Mouse (Mus musculus): ENCODE data around the gene Mycbpap. TPM values are rescaled to one million over a fixed set of nuclear protein-coding genes. Genes with fewer than 3 reads are reported as not detected.
A peak's percentile ranks its signal among the peaks of the same experiment; 100 is the strongest.

Gene Mycbpap
- 0.19 TPM in 1 of 3 replicates, not detected in the others for total RNA-seq (2017)

GRCm38 (mm10) chr11:94521219-94521843 is at the start of gene Mycbpap:
Gene Mycbpap (minus strand): TSS chr11:94521742.
- peak; percentile 74 for ATAC-seq (replicated peaks; ENCODE audit: insufficient number of reproducible peaks, low FRiP score, low TSS enrichment, poor library complexity, severe bottlenecking)

- ATAC-seq (replicated peaks; ENCODE audit: insufficient number of reproducible peaks, low FRiP score, low TSS enrichment, poor library complexity, severe bottlenecking) = no peak
Measured at GRCm38 (mm10) chr11:94570612-94571011, 49.1 kb upstream of the Mycbpap start.

GRCm38 (mm10) chr11:94567326-94567725 is 45.8 kb upstream of the Mycbpap start:
- no peak for ATAC-seq (replicated peaks; ENCODE audit: insufficient number of reproducible peaks, low FRiP score, low TSS enrichment, poor library complexity, severe bottlenecking)

- ATAC-seq (replicated peaks; ENCODE audit: insufficient number of reproducible peaks, low FRiP score, low TSS enrichment, poor library complexity, severe bottlenecking) = no peak
Measured at GRCm38 (mm10) chr11:94566534-94566933, 45.0 kb upstream of the Mycbpap start.

- no peak for ATAC-seq (replicated peaks; ENCODE audit: insufficient number of reproducible peaks, low FRiP score, low TSS enrichment, poor library complexity, severe bottlenecking)
Measured at GRCm38 (mm10) chr11:94565151-94565479, 43.6 kb upstream of the Mycbpap start.

GRCm38 (mm10) chr11:94564437-94565150 is 43.1 kb upstream of the Mycbpap start, which contains the start of gene Chad:
Gene Chad (plus strand): TSS chr11:94565047.
- peak; percentile 40; the same call in 1 of the 2 replicates for ATAC-seq (replicated peaks; ENCODE audit: insufficient number of reproducible peaks, low FRiP score, low TSS enrichment, poor library complexity, severe bottlenecking)

GRCm38 (mm10) chr11:94563821-94564220 is 42.3 kb upstream of the Mycbpap start:
- ATAC-seq (replicated peaks; ENCODE audit: insufficient number of reproducible peaks, low FRiP score, low TSS enrichment, poor library complexity, severe bottlenecking) = no peak

- ATAC-seq (replicated peaks; ENCODE audit: insufficient number of reproducible peaks, low FRiP score, low TSS enrichment, poor library complexity, severe bottlenecking) = no peak
Measured at GRCm38 (mm10) chr11:94563383-94563782, 41.8 kb upstream of the Mycbpap start.

- no peak for ATAC-seq (replicated peaks; ENCODE audit: insufficient number of reproducible peaks, low FRiP score, low TSS enrichment, poor library complexity, severe bottlenecking)
Measured at GRCm38 (mm10) chr11:94558226-94558625, 36.7 kb upstream of the Mycbpap start.

GRCm38 (mm10) chr11:94550442-94550744 is 28.9 kb upstream of the Mycbpap start:
- no peak for ATAC-seq (replicated peaks; ENCODE audit: insufficient number of reproducible peaks, low FRiP score, low TSS enrichment, poor library complexity, severe bottlenecking)

- no peak for ATAC-seq (replicated peaks; ENCODE audit: insufficient number of reproducible peaks, low FRiP score, low TSS enrichment, poor library complexity, severe bottlenecking)
Measured at GRCm38 (mm10) chr11:94549691-94550441, 28.3 kb upstream of the Mycbpap start.

- ATAC-seq (replicated peaks; ENCODE audit: insufficient number of reproducible peaks, low FRiP score, low TSS enrichment, poor library complexity, severe bottlenecking) = peak; percentile 91
Measured at GRCm38 (mm10) chr11:94548888-94549690, 27.5 kb upstream of the Mycbpap start, which contains the start of gene Rsad1. Gene Rsad1 (minus strand): TSS chr11:94549255.

- ATAC-seq (replicated peaks; ENCODE audit: insufficient number of reproducible peaks, low FRiP score, low TSS enrichment, poor library complexity, severe bottlenecking) = no peak; the same call in 1 of the 2 replicates
Measured at GRCm38 (mm10) chr11:94548041-94548784, 26.7 kb upstream of the Mycbpap start.

GRCm38 (mm10) chr11:94547271-94547670 is 25.7 kb upstream of the Mycbpap start:
- ATAC-seq (replicated peaks; ENCODE audit: insufficient number of reproducible peaks, low FRiP score, low TSS enrichment, poor library complexity, severe bottlenecking) = no peak

- ATAC-seq (replicated peaks; ENCODE audit: insufficient number of reproducible peaks, low FRiP score, low TSS enrichment, poor library complexity, severe bottlenecking) = no peak
Measured at GRCm38 (mm10) chr11:94546381-94546780, 24.8 kb upstream of the Mycbpap start.

- no peak for ATAC-seq (replicated peaks; ENCODE audit: insufficient number of reproducible peaks, low FRiP score, low TSS enrichment, poor library complexity, severe bottlenecking)
Measured at GRCm38 (mm10) chr11:94544422-94544821, 22.9 kb upstream of the Mycbpap start.

- peak; percentile 79 for ATAC-seq (replicated peaks; ENCODE audit: insufficient number of reproducible peaks, low FRiP score, low TSS enrichment, poor library complexity, severe bottlenecking)
Measured at GRCm38 (mm10) chr11:94543932-94544331, 22.4 kb upstream of the Mycbpap start.

GRCm38 (mm10) chr11:94543344-94543743 is 21.8 kb upstream of the Mycbpap start:
- ATAC-seq (replicated peaks; ENCODE audit: insufficient number of reproducible peaks, low FRiP score, low TSS enrichment, poor library complexity, severe bottlenecking) = no peak

Data from monocyte, adult 5-6 weeks (primary cell).